Mouse (Mus musculus): ENCODE results near the gene Nudt4. TPM values are rescaled to one million over a fixed set of nuclear protein-coding genes. Genes with fewer than 3 reads are reported as not detected.
"Not testable (repeated sequence)": the region's sequence is repeated elsewhere in the genome, so short reads cannot be mapped to it uniquely, and the experiment has no call there.

Nudt4 gene
- polyA plus RNA-seq, 1 experiment from 2014 or later, result 78.7 TPM

GRCm38 (mm10) chr10:95562395-95562794 is 1.6 kb downstream of the Nudt4 start:
- H3K27me3 ChIP-seq (ENCODE audit: low read depth, poor library complexity, severe bottlenecking), result no peaks in the 10 kb centered on the region
- 12% methylated on average over 8 of the region's 8 CpGs for WGBS
- peak overlapping the region; percentile 92 for H3K4me3 ChIP-seq
- H3K9me3 ChIP-seq (replicated peaks), result no peaks in the 10 kb centered on the region
- H3K27ac ChIP-seq, result peak overlapping the region; percentile 96
- peaks cover 32% of the 10 kb centered on the region for H3K4me1 ChIP-seq
- DNase-seq (ENCODE audit: low spot score), result no peak
- H3K36me3 ChIP-seq, result peaks cover 28% of the 10 kb centered on the region

DNA sequence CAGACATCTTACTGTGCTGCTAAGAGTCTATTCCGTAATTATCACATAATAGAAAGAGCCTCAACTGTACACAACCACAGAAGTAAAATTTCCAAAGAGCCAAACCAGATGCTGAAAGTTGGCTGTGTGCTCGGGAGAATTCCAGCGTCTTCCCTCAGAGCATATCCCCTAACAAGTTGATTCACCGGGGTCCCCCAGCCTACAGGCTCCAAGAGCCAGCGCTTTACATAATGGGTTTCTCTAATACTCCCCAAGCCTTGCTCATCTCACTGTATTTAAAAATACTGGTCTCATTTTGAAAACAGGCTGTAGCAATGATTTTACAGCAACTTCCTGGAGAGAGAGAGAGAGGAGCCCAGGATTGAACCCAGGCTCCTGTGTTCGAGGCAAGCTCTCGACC is 2.3 kb downstream of the Nudt4 start:
- 76% methylated on average over 7 of the region's 7 CpGs for WGBS

DNA sequence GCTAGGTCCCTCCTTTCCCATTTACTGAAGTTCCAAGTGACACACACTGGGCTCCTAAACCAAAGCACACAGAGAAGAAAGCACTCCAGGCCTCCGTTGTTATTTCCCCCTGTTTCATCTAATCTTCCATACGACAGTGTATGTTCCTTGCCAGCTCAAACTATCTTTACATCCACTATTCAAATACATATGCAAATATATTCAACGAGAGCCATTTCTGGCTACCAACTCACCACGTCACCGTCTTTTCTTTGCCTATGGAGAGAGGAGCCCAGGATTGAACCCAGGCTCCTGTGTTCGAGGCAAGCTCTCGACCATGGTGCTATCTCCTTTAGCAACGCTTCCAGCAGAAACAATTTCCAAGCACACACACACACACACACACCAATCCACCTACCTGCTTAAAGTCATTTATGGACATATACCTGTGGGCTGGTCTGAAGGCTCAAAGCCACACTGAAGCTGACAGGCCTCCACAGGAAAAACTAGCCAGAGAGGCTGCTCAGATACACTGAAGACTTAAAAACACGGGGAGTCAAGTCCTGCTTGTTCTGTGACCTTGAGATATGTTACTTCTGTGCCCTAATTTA is 3.5 kb downstream of the Nudt4 start:
- H3K36me3 ChIP-seq, result peaks cover 32% of the 10 kb centered on the region
- 91% methylated on average over 9 of the region's 9 CpGs for whole genome bisulfite sequencing
- no peak overlapping the region for H3K4me3 ChIP-seq
- no peak for DNase-seq (ENCODE audit: low spot score)
- no peaks in the 10 kb centered on the region for H3K9me3 ChIP-seq (replicated peaks)
- H3K4me1 ChIP-seq, result peaks cover 28% of the 10 kb centered on the region
- H3K27ac ChIP-seq, result no peak overlapping the region
- H3K27me3 ChIP-seq (ENCODE audit: low read depth, poor library complexity, severe bottlenecking), result no peaks in the 10 kb centered on the region

More for the DNA sequence above, 2.3 kb downstream of the Nudt4 start:
- Histone ChIP-seq H3K9me3 (replicated peaks) (no peaks in the 10 kb centered on the region), H3K36me3 (peaks cover 29% of the 10 kb centered on the region), H3K27ac (no peak overlapping the region), H3K4me1 (peaks cover 32% of the 10 kb centered on the region), H3K4me3 (peak overlapping the region; percentile 92), H3K27me3 (ENCODE audit: low read depth, poor library complexity, severe bottlenecking) (no peaks in the 10 kb centered on the region)
- DNase-seq (ENCODE audit: low spot score), result no peak

DNA sequence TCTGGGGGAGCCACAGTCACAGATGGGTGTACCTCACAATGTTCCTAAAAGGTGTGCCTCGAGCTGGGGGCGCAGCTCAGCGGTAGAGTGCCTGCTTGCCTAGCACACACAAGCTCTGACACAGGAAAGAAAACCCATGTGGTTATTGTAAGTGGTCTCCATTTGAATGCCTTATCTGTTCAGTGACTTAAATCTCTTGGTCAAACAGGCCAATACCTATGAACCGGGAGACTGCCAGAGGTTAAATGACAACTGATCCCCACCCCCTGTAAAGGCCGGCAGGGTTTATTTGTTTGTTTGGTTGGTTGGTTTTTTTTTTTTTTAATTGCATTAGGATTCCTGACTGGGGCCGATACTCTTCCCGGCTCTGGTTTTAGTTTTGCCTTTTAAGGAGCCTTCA is 4.5 kb downstream of the Nudt4 start:
- Histone ChIP-seq H3K27me3 (ENCODE audit: low read depth, poor library complexity, severe bottlenecking) (no peaks in the 10 kb centered on the region), H3K36me3 (peaks cover 39% of the 10 kb centered on the region), H3K4me1 (peaks cover 18% of the 10 kb centered on the region), H3K27ac (no peak overlapping the region), H3K9me3 (replicated peaks) (no peaks in the 10 kb centered on the region), H3K4me3 (no peak overlapping the region)
- 83% methylated on average over 7 of the region's 7 CpGs for WGBS
- DNase-seq (ENCODE audit: low spot score), result no peak

DNA sequence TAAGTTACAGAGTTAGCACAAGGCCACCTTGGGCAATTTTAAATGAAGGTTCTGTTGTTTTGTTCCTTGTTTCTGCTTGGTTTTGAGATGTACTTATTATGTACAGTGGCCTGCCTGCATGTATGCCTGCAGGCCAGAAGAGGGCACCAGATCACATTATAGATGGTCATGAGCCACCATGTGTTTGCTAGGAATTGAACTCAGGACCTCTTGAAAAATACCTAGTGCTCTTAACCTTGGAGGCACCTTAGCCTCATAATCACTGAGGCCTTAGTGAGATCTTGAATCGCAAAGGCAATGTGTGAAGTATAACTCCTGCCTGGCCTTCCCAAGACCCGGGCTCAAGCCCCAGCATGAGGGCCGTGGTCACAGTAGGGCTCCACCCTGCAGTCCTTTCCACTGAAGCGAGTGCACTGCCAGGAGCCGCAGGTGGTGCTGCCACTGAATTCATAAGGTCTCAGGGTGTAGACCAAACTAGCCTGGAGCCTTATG is 6.6 kb downstream of the Nudt4 start:
- WGBS, result 90% methylated on average over 5 of the region's 5 CpGs
- no peaks in the 10 kb centered on the region for H3K9me3 ChIP-seq (replicated peaks)
- DNase-seq (ENCODE audit: low spot score), result no peak
- H3K4me3 ChIP-seq, result no peak overlapping the region
- peaks cover 14% of the 10 kb centered on the region for H3K4me1 ChIP-seq
- H3K27me3 ChIP-seq (ENCODE audit: low read depth, poor library complexity, severe bottlenecking), result no peaks in the 10 kb centered on the region
- peaks cover 43% of the 10 kb centered on the region for H3K36me3 ChIP-seq
- no peak overlapping the region for H3K27ac ChIP-seq

DNA sequence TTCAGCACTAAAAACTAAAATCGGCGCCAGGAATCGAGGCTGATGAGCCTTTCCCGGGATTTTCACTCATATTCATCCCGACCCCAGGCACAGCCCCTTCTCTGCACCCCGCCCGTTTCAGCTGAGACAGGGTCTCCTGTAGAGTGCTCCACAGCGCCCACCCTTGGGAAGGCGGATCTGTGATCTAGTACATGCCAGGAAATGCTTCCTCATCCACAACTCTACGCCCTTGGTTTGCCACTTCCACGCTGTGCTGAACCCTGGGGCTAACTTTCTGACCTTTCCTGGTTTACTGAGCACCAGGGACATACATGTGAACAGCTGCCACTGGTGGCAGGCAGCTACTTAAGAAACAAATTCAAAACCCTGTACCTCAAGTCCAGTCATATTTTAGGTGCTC is 8.1 kb downstream of the Nudt4 start:
- Histone ChIP-seq H3K4me3 (no peak overlapping the region), H3K27ac (no peak overlapping the region), H3K36me3 (peaks cover 53% of the 10 kb centered on the region), H3K4me1 (peaks cover 3% of the 10 kb centered on the region; the same call in 1 of the 2 replicates), H3K9me3 (replicated peaks) (no peaks in the 10 kb centered on the region), H3K27me3 (ENCODE audit: low read depth, poor library complexity, severe bottlenecking) (no peaks in the 10 kb centered on the region)
- DNase-seq (ENCODE audit: low spot score), result no peak
- WGBS, result 87% methylated on average over 11 of the region's 11 CpGs

DNA sequence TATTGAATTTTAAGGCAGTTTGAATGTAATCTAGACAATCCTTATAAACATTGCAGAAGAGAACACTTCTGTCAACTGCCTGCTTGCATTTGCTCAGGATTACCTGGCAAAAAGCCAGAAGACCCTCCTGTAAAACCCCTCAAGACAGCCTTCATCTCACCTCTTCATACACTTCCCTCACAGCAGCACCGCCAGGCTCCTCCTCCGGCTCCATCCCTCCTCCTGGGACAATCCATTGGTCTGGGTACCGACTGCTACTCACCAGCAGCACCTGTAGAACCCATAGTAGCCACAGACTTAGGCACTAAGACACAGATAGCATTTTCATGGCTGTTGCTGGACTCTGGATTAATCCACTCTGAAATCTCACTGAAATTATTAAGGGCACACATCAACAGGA is 11.6 kb downstream of the Nudt4 start:
- DNase-seq (ENCODE audit: low spot score), result no peak
- H3K9me3 ChIP-seq (replicated peaks), result no peaks in the 10 kb centered on the region
- H3K27ac ChIP-seq, result no peak overlapping the region
- WGBS, result 72% methylated on average over 3 of the region's 3 CpGs
- no peak overlapping the region for H3K4me3 ChIP-seq
- no peaks in the 10 kb centered on the region for H3K27me3 ChIP-seq (ENCODE audit: low read depth, poor library complexity, severe bottlenecking)
- no peaks in the 10 kb centered on the region for H3K4me1 ChIP-seq
- H3K36me3 ChIP-seq, result peaks cover 58% of the 10 kb centered on the region

DNA sequence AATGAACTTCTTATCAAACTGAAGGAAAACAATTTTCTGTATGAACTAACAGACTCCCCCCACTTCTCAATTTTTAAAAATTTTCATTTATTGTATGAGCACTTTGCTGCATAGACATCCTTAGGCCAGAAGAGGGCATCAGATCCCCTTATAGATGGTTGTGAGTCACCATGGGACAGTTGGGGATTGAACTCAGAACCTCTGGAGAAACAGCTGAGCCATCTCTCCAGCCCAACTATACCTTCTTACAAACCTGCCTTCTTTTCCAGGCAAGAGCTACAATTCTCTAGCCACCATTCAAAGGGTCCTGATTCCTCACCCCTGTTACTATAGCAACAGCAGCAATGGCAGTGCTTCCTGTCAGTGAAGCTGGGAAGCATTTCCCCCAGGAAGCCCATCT is 12.2 kb downstream of the Nudt4 start:
- no peak for DNase-seq (ENCODE audit: low spot score)
- H3K27me3 ChIP-seq (ENCODE audit: low read depth, poor library complexity, severe bottlenecking), result no peaks in the 10 kb centered on the region
- H3K4me1 ChIP-seq, result no peaks in the 10 kb centered on the region
- H3K4me3 ChIP-seq, result no peak overlapping the region
- no peak overlapping the region for H3K27ac ChIP-seq
- no peaks in the 10 kb centered on the region for H3K9me3 ChIP-seq (replicated peaks)
- peaks cover 63% of the 10 kb centered on the region for H3K36me3 ChIP-seq

DNA sequence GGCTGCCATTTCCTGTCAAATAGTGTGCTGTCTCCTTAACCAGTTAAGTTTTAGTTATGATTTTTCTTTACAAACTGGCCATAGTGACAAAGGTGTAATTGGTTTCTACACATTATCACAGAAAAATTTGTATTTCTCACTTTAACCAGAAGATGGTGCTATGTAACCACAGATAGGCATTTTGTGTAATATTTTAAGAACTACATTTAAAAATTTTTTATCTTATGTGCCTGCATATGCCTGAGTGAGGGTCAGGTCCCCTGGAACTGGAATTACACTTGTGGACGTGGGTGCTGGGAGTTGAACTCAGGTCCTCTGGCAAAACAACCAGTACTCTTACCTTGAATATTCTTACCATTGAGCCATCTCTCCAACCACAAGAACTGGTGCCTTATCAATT is 13.4 kb downstream of the Nudt4 start:
- no peaks in the 10 kb centered on the region for H3K27me3 ChIP-seq (ENCODE audit: low read depth, poor library complexity, severe bottlenecking)
- peaks cover 72% of the 10 kb centered on the region for H3K36me3 ChIP-seq
- H3K9me3 ChIP-seq (replicated peaks), result no peaks in the 10 kb centered on the region
- no peak overlapping the region for H3K4me3 ChIP-seq
- H3K4me1 ChIP-seq, result no peaks in the 10 kb centered on the region
- no peak for DNase-seq (ENCODE audit: low spot score)
- 74% methylated on average over 1 of the region's 1 CpGs for WGBS
- H3K27ac ChIP-seq, result no peak overlapping the region

DNA sequence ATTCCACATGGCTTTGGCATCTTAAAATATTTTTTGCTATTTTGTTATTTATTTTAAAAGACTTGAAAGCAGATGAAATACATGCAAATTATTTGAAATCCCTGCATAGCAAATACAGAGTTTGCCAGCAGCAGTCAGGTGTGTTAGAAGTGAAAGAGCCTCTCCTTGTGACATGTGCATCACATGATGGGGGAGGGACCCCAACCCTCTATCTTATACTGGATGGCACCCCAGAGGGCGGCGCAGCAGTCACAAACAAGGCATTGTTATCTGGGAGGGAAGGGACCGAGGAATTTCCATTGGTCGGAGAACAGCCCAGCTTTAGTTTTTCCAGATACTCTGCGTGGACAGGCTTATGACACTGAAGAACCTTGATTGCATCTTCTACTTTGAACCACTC is 14.9 kb downstream of the Nudt4 start:
- not testable (repeated sequence) for H3K27me3 ChIP-seq (ENCODE audit: low read depth, poor library complexity, severe bottlenecking); H3K27ac ChIP-seq; DNase-seq (ENCODE audit: low spot score); H3K9me3 ChIP-seq (replicated peaks); H3K4me1 ChIP-seq; H3K4me3 ChIP-seq
- 89% methylated on average over 5 of the region's 5 CpGs for WGBS
- H3K36me3 ChIP-seq, result peaks cover 77% of the 10 kb centered on the region

GRCm38 (mm10) chr10:95548154-95548826 is 15.7 kb downstream of the Nudt4 start:
- H3K36me3 ChIP-seq, result peaks cover 83% of the 10 kb centered on the region

DNA sequence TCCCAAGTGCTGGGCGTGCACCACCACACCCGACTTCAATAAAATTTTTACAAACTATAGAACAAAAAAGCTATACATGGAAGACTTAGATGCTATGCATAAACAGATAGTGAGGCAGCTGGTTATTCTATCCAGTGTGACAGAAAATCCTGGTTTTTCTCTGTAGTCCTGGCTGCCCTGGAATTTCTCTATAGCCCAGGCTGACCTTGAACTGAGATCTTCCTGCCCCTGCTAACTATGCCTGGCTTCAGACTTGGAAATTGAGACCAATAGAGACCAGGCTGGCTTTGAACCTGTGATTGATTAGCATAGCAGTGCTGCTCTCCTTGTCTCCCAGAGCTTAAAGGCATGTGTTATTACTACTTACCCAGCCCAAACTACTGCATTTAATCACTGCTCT is 17.8 kb downstream of the Nudt4 start:
- WGBS, result 92% methylated on average over 2 of the region's 2 CpGs
- DNase-seq (ENCODE audit: low spot score), result no peak
- Histone ChIP-seq H3K4me1 (no peaks in the 10 kb centered on the region), H3K36me3 (peaks cover 85% of the 10 kb centered on the region), H3K4me3 (no peak overlapping the region), H3K27ac (no peak overlapping the region), H3K9me3 (replicated peaks) (no peaks in the 10 kb centered on the region), H3K27me3 (ENCODE audit: low read depth, poor library complexity, severe bottlenecking) (no peaks in the 10 kb centered on the region)

More at GRCm38 (mm10) chr10:95548154-95548826, 15.7 kb downstream of the Nudt4 start:
- DNase-seq (ENCODE audit: low spot score), result no peak
- H3K4me3 ChIP-seq, result no peak overlapping the region
- 88% methylated on average over 11 of the region's 11 CpGs for WGBS
- no peaks in the 10 kb centered on the region for H3K9me3 ChIP-seq (replicated peaks)
- no peaks in the 10 kb centered on the region for H3K4me1 ChIP-seq
- no peak overlapping the region for H3K27ac ChIP-seq
- no peaks in the 10 kb centered on the region for H3K27me3 ChIP-seq (ENCODE audit: low read depth, poor library complexity, severe bottlenecking)

DNA sequence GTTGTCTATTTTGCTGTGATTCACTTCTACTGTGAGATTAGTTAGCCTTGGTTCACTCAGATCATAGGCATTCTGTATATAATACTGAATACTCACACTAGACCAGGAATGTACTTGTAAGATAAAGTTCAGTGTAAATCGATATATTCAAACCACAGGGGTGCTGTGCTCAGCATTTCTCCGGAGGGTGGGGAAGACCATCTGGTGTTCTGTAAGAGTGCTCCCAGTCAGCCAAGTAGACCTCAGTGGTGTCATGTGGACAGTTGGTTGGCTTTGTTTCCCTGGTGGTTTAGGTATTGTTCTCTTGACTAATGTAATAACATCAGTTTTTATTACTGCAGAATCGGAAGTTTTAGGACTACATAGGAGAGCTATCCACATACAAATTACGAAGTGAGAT is 18.9 kb downstream of the Nudt4 start:
- WGBS, result 93% methylated on average over 4 of the region's 4 CpGs
- Histone ChIP-seq H3K9me3 (replicated peaks) (no peaks in the 10 kb centered on the region), H3K4me1 (no peaks in the 10 kb centered on the region), H3K4me3 (no peak overlapping the region), H3K27me3 (ENCODE audit: low read depth, poor library complexity, severe bottlenecking) (no peaks in the 10 kb centered on the region), H3K36me3 (peaks cover 74% of the 10 kb centered on the region), H3K27ac (no peak overlapping the region)
- no peak for DNase-seq (ENCODE audit: low spot score)

Data from limb, embryonic 10.5 days (tissue).